Mouse (Mus musculus) ES-E14 (cell line): Measurements from ENCODE around the gene Gadl1.

Experiments
- CHD2 ChIP-seq: IDR thresholded peaks from 2 replicates; pipeline ENCODE4 v1.6.1; 2014; ENCODE audit warnings: mild to moderate bottlenecking, low read depth, low read length, inconsistent platforms
- HCFC1 ChIP-seq: IDR thresholded peaks from 2 replicates; pipeline ENCODE4 v1.6.1; 2012; ENCODE audit warnings: low read length, inconsistent platforms, borderline replicate concordance; ENCODE audit not compliant: insufficient read depth
- MAFK ChIP-seq: IDR thresholded peaks from 2 replicates; pipeline ENCODE4 v1.6.1; 2014; ENCODE audit warnings: mild to moderate bottlenecking, low read depth, low read length, inconsistent platforms; ENCODE audit not compliant: insufficient read depth
- ZC3H11A ChIP-seq: IDR thresholded peaks from 2 replicates; pipeline ENCODE4 v1.6.1; 2012; ENCODE audit warnings: low read depth, mild to moderate bottlenecking, inconsistent platforms, low read length, borderline replicate concordance
- ZNF384 ChIP-seq: IDR thresholded peaks from 2 replicates; pipeline ENCODE4 v1.6.1; 2012; ENCODE audit warnings: low read depth, low read length, inconsistent platforms

DNA sequence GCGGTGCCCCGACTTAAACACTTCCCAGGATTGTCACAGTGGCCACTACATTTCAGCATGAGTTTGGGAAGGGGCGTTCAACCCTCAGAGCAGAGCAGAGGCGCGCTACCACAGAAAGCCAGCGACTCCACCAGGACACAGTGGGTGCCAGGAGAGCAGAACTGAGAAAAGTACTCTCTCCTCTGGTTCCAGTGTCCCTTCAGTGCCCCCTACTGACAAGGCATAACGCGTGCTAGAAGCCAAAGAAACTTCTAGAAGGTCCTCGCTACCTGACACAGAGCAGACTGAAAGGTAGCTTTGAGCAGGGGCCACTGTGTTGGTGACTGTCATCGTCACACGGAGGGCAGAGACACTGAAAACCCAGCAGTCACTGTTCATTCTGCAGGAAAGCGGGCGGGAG, 39.1 kb upstream of the Gadl1 start:
- TF ChIP-seq HCFC1 (no peak), MAFK (no peak), ZC3H11A (no peak), CHD2 (no peak), ZNF384 (no peak)
